Mouse (Mus musculus): ENCODE results near the gene Sec14l5. TPM values are rescaled to one million over a fixed set of nuclear protein-coding genes. Genes with fewer than 3 reads are reported as not detected.
A peak's percentile ranks its signal among the peaks of the same experiment; 100 is the strongest.

The Sec14l5 gene
- total RNA-seq, 2 experiments from 2014 or later, result 7.6 to 16.1 TPM

DNA sequence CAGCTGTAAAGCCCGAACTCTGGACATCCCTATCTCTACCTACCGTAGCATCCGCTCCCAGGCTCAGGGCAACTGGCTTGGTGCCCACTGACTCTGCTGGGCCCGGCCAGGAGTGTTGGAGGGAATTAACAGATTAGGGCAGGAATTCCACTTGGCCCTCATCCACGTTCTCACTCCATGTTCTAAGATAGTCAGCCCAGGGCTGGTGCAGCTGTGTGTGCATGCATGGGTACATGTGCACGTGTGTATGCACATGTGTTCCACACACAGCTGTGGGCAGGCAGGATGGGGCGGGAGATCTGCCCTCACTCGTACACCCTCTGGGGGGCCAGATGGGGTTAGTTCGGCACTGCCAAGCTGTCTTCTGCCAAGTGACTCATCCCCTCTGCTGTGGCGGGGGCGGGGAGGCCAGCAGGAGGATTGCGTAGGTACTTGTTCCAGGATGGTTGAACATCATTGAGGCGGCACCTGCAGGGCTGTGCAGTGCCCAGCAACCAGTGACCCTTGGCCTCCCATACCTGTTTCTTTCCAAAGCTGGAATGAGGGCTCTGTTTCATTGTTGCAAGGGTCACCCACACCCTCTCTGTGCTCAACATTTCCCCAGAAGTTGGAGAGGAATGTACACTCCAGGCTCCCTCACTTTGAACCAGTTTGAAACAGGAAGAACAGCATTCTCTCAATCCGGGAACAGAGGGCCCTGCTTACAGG, 12.1 kb upstream of the Sec14l5 start:
- intact Hi-C loops (cut with DNase I), result no loop called here
- DNase-seq, result peak; percentile 70
- TF ChIP-seq CTCF (IDR thresholded peaks at IDR 0.05), result no peak
- no peak overlapping the region for H3K4me3 ChIP-seq
- peak overlapping the region; percentile 64 for H3K27ac ChIP-seq

- Histone ChIP-seq H3K4me3 (no peak overlapping the region), H3K27ac (peak overlapping the region; percentile 64)
- peak; percentile 61 for DNase-seq
- intact Hi-C loops (cut with DNase I), result no loop called here
- TF ChIP-seq CTCF (IDR thresholded peaks at IDR 0.05), result no peak
These were observed 11.2 kb upstream of the Sec14l5 start for GRCm38 (mm10) chr16:5135551-5136261.

- intact Hi-C loops (cut with DNase I), result no loop called here
- Histone ChIP-seq H3K27ac (peak overlapping the region; percentile 64), H3K4me3 (no peak overlapping the region)
- TF ChIP-seq CTCF (IDR thresholded peaks at IDR 0.05), result no peak
- peak; percentile 61 for DNase-seq
These were observed 10.4 kb upstream of the Sec14l5 start for GRCm38 (mm10) chr16:5136505-5136904.

DNA sequence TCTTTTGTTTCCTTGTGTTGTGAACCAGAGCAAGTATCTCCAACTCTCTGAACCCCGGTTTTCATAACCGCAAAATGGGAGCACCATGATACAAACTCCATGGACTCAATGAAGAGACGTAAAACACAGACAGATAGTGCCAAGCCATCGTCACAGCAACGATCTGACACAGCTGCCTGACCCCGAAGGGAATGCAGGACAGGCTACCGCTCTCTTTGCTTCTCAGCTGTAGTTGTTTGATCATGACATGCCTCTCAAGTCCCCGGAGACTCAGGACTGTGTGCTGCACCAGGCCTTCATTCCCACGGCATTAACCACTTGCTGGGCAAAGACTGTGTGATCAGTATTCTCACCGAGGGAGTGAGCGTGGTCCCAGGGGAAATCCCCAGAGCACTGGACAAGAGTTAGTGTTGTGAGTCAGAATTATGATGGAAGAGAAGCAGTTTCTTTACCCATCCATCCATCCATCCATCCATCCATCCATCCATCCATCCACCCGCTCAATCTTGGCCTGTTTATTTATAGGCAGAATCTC, 9.8 kb upstream of the Sec14l5 start:
- intact Hi-C loops (cut with DNase I), result no loop called here
- DNase-seq, result no peak
- TF ChIP-seq CTCF (IDR thresholded peaks at IDR 0.05), result no peak
- peak overlapping the region; percentile 64; the same call in 1 of the 2 replicates for H3K27ac ChIP-seq
- no peak overlapping the region for H3K4me3 ChIP-seq

- DNase-seq, result peak; percentile 87
- Histone ChIP-seq H3K27ac (no peak overlapping the region; the same call in 1 of the 2 replicates), H3K4me3 (no peak overlapping the region; the same call in 1 of the 2 replicates)
- intact Hi-C loops (cut with DNase I), result no loop called here
- TF ChIP-seq CTCF (IDR thresholded peaks at IDR 0.05), result no peak
These were observed 7.2 kb upstream of the Sec14l5 start for GRCm38 (mm10) chr16:5139741-5140140.

GRCm38 (mm10) chr16:5145570-5145969, 1.3 kb upstream of the Sec14l5 start:
- DNase-seq, result peak; percentile 57
- intact Hi-C loops (cut with DNase I), result loop anchor here (1.0 to 5.0 kb wide), 2 partner anchors 88 to 165 kb away; no protein-coding TSS in a partner anchor
- H3K27ac ChIP-seq, result peak overlapping the region; percentile 88; the same call in 1 of the 2 replicates
- H3K4me3 ChIP-seq, result peak overlapping the region; percentile 81; the same call in 1 of the 2 replicates
- TF ChIP-seq CTCF (IDR thresholded peaks at IDR 0.05), result peak; percentile 80

DNA sequence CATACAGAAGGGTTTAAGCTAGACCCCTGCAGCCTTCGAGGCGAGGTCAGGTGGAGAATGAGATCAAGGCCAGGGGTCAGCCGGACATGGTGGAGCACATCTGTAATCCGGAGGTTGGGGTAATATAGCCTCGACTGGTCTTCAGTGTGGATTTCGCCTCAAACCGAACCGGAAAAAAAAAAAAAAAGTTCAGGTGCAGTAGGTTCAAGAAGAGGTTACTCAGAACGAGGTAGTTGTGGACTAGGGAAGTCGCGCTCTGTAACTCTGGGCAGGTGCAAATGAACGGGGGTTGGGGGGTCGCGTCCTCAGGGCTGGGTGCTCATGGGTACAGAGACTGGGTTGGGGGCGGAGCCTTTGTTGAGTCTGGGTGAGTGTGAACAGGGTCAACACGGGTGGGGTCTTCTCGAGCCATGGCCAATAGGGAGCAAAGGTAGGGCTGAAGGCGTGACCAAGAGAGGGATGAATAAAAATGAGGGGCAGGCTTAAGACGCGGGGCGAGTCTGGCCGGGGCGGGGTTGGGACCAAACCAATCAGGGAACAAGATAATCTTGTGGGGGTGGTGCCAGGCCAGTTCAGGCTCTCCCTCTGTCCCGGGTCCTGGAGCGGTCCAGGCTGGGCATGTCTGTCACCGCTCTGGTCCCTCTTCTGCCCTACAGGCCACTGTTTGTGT, 407 bp upstream of the Sec14l5 start:
- TF ChIP-seq CTCF (IDR thresholded peaks at IDR 0.05), result no peak
- peak; percentile 91 for DNase-seq
- intact Hi-C loops (cut with DNase I), result loop anchor here (2.0 to 5.0 kb wide), 2 partner anchors 38 to 89 kb away; no protein-coding TSS in a partner anchor
- peak overlapping the region; percentile 81 for H3K4me3 ChIP-seq
- peak overlapping the region; percentile 88 for H3K27ac ChIP-seq

GRCm38 (mm10) chr16:5150544-5150943, 3.6 kb downstream of the Sec14l5 start:
- H3K4me3 ChIP-seq, result no peak overlapping the region
- H3K27ac ChIP-seq, result peak overlapping the region; percentile 20; the same call in 1 of the 2 replicates
- DNase-seq, result no peak
- intact Hi-C loops (cut with DNase I), result no loop called here
- no peak for TF ChIP-seq CTCF (IDR thresholded peaks at IDR 0.05)

DNA sequence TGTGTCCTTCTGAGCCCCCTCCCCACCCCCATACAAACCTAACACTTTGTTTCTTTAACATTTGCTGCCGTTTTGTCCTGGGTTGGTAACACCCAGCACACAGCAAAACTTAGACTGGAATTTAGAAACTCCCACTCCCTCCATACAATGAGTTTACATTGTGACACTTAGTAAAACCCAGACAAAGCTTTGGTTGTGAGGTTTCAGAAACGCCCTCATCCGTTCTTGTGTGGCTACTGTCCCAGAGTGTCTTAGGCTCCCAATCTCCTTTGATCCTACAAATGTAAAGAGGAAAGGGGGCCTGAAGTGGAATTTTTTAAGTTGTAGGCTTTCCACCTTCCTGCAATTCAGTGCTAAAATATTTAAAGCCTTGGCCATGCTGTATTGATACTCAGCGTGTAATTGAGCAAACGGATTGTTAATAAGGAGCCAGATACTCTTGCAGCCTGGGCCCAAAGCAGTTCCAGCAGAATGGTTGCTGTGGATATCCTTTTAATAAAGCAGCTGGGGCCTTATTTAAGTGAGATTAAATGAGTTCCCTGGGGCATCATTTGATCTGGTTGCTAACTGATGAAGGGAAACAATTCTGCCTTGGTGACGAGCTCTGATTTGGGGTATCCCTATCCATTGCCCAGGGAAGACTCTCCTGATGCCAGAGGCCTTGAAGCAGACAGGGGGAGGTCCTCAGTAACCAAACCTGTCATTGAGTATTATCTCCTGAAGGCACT, 6.6 kb downstream of the Sec14l5 start:
- Histone ChIP-seq H3K27ac (peak overlapping the region; percentile 92), H3K4me3 (no peak overlapping the region)
- intact Hi-C loops (cut with DNase I), result no loop called here
- DNase-seq, result no peak
- no peak for TF ChIP-seq CTCF (IDR thresholded peaks at IDR 0.05)

DNA sequence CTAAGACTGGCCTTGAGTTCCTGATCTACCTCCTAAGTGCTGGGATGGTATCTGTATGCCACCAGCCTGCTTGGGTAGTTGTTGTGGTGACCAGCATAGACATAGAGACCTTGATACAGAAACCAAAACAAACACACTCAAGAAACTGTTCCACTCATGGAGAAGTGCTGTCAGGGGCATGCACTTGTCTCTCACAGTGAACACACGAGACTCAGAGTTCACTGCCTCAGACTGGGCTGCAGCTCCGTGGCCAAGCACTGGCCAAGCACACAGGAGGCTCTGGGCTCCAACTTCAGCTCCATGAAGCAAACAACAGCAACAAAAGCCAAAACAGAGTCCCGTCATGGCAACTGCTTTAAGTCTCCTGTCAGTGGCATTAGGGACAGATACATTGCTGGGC, 8.1 kb downstream of the Sec14l5 start:
- peak overlapping the region; percentile 92 for H3K27ac ChIP-seq
- no peak for DNase-seq
- no peak overlapping the region for H3K4me3 ChIP-seq
- TF ChIP-seq CTCF (IDR thresholded peaks at IDR 0.05), result no peak
- intact Hi-C loops (cut with DNase I), result no loop called here

- DNase-seq, result peak; percentile 71
- H3K4me3 ChIP-seq, result no peak overlapping the region
- TF ChIP-seq CTCF (IDR thresholded peaks at IDR 0.05), result no peak
- intact Hi-C loops (cut with DNase I), result no loop called here
- H3K27ac ChIP-seq, result peak overlapping the region; percentile 92
These were observed 9.6 kb downstream of the Sec14l5 start for GRCm38 (mm10) chr16:5156495-5156894.

DNA sequence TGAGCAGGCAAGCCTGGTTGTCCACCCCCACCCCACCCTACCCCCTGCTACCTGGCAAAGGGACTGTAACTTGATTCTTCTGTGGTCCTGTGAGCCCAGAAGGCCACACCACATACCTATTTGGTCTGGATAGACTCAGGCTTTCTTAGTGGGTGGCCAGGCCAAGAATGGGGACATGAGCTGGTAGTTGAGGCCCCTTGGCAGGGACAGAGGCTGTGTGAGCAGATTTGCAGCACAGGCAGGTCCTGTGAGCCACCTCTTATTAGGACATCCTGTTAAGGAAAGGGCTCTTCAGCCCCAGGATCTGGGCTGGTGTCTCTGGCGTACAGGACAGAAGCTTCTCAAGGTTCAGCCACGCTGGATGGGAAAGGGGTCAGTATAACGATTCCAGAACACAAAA, 10.2 kb downstream of the Sec14l5 start:
- Histone ChIP-seq H3K27ac (peak overlapping the region; percentile 92), H3K4me3 (no peak overlapping the region)
- intact Hi-C loops (cut with DNase I), result no loop called here
- peak; percentile 87 for DNase-seq
- TF ChIP-seq CTCF (IDR thresholded peaks at IDR 0.05), result no peak
